Mouse (Mus musculus) embryonic facial prominence, embryonic 10.5 days (tissue): Measurements from ENCODE around the gene Ckm. TPM values are rescaled to one million over a fixed set of nuclear protein-coding genes. Genes with fewer than 3 reads are reported as not detected.

Experiments used
- DNase-seq: peaks from one replicate; pipeline ENCODE4 v3.0.0-alpha.2; 2017; ENCODE audit warnings: low spot score
- H3K27ac ChIP-seq: fragments of 300-500 bp; sonication (generic); replicated peaks from 2 replicates; pipeline ENCODE4 v1.5.1; 2016; ENCODE audit warnings: mild to moderate bottlenecking
- H3K27me3 ChIP-seq: fragments of 300-500 bp; sonication (generic); replicated peaks from 2 replicates; pipeline ENCODE4 v1.6.1; 2016; ENCODE audit warnings: low read depth, mild to moderate bottlenecking; ENCODE audit not compliant: poor library complexity, severe bottlenecking
- H3K36me3 ChIP-seq: fragments of 300-500 bp; sonication (generic); replicated peaks from 2 replicates; pipeline ENCODE4 v1.6.1; 2016; ENCODE audit warnings: mild to moderate bottlenecking, moderate library complexity
- H3K4me1 ChIP-seq: fragments of 300-500 bp; sonication (generic); 2 replicates; pipeline ENCODE4 v1.6.1; 2016
- H3K4me3 ChIP-seq: fragments of 300-500 bp; sonication (generic); 2 replicates; pipeline ENCODE4 v1.5.1; 2016; ENCODE audit warnings: mild to moderate bottlenecking, moderate library complexity
- H3K9me3 ChIP-seq: fragments of 300-500 bp; sonication (generic); 2 replicates; pipeline ENCODE4 v1.6.1; 2016; ENCODE audit warnings: mild to moderate bottlenecking
- WGBS: fragments of 180-500 bp; shearing (Covaris S2); methylation state at CpG from one replicate; pipeline ENCODE4 v1.1.7; 2016; 5-methylcytosine and 5-hydroxymethylcytosine counted together
- polyA plus RNA-seq: library from polyadenylated mRNA; unstranded; fragments of >200 nt; fragmentation: Nextera tagmentation; extraction: Ambion mirVana; gene quantifications from 2 replicates; pipeline ENCODE4 v1.2.1, GENCODE M21; 2016

The Ckm gene
- polyA plus RNA-seq, 1 experiment from 2014 or later: not detected

- H3K36me3 ChIP-seq: peaks cover 94% of the 10 kb centered on the region
- DNase-seq: no peak
- no peaks in the 10 kb centered on the region; the same call in 1 of the 2 replicates for H3K9me3 ChIP-seq
- WGBS: 89% methylated on average over 12 of the region's 12 CpGs
- no peak overlapping the region for H3K4me3 ChIP-seq
- H3K27me3 ChIP-seq: no peaks in the 10 kb centered on the region
- no peaks in the 10 kb centered on the region for H3K4me1 ChIP-seq
- H3K27ac ChIP-seq: no peak overlapping the region
Measured at GRCm38 (mm10) chr7:19449165-19449564, 44.6 kb downstream of the Ckm start.

- Histone ChIP-seq H3K4me1 (peaks cover 30% of the 10 kb centered on the region), H3K27ac (no peak overlapping the region), H3K36me3 (peaks cover 63% of the 10 kb centered on the region), H3K9me3 (no peaks in the 10 kb centered on the region; the same call in 1 of the 2 replicates), H3K27me3 (no peaks in the 10 kb centered on the region), H3K4me3 (no peak overlapping the region)
- no peak for DNase-seq
- WGBS: 90% methylated on average over 4 of the region's 4 CpGs
Measured at GRCm38 (mm10) chr7:19455186-19455585, 50.6 kb downstream of the Ckm start.

GRCm38 (mm10) chr7:19455819-19456495 is 51.4 kb downstream of the Ckm start:
- H3K27me3 ChIP-seq: no peaks in the 10 kb centered on the region
- peaks cover 55% of the 10 kb centered on the region for H3K36me3 ChIP-seq
- H3K4me3 ChIP-seq: peak overlapping the region; percentile 99
- WGBS: 83% methylated on average over 11 of the region's 11 CpGs
- no peak overlapping the region for H3K27ac ChIP-seq
- H3K9me3 ChIP-seq: no peaks in the 10 kb centered on the region; the same call in 1 of the 2 replicates
- DNase-seq: no peak
- H3K4me1 ChIP-seq: peaks cover 30% of the 10 kb centered on the region

DNA sequence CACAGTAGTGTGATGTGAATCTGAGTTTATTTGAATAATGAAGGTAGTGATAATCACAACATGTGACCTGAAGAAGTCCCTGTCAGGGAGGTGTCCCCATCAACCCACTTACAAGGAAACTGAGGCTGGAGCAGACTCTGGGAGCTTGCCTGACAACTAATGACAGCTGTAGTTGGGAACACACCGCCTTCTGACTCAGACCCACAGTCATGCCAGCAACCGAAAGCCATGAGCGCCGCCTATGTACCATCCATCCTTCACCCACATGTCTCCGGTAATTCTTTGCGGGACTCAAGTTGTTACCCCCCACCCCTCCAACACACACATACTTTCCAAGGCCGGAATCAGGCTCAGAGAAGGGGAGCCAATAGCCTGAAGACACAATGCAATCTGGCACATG is 52.1 kb downstream of the Ckm start:
- Histone ChIP-seq H3K9me3 (no peaks in the 10 kb centered on the region), H3K36me3 (peaks cover 48% of the 10 kb centered on the region), H3K4me1 (peaks cover 30% of the 10 kb centered on the region), H3K27ac (no peak overlapping the region), H3K4me3 (peak overlapping the region; percentile 99), H3K27me3 (no peaks in the 10 kb centered on the region)
- 95% methylated on average over 7 of the region's 7 CpGs for WGBS
- DNase-seq: no peak

DNA sequence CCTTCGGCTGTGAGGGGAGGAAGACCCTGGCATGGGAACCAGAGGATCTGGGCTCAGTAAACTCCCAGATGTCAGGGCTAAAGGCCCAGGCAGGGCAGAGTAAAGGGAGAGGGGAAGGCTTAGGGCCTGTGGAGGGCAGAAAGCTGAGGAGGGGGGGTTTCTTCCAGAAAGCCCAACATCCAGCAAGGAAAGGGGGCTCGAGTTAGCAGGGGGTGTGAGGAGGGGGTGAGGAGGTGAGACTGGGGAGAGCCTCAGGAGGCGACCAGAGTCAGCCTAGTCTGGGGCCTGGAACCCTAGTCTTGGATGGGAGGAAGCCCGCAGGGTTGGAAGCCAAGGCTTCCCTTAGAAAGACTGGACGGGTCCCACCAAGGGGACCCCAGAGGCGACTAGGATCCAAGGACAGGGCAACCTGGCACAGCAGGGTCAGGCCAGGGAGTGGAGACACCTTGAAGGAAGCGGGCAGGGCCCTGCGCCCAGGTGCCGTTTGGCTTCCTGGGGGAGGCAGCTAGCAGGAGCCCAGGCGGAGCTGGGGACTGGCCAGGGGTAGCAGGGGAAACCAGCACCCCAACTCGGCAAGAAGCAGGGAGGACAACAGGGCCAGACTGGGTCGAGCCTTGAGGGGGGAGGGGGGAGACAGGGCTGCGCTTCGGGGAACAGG is 53.0 kb downstream of the Ckm start:
- H3K4me3 ChIP-seq: peak overlapping the region; percentile 99
- peaks cover 37% of the 10 kb centered on the region for H3K4me1 ChIP-seq
- H3K27me3 ChIP-seq: no peaks in the 10 kb centered on the region
- WGBS: 8% methylated on average over 14 of the region's 14 CpGs
- H3K27ac ChIP-seq: peak overlapping the region; percentile 94
- H3K36me3 ChIP-seq: peaks cover 39% of the 10 kb centered on the region
- DNase-seq: no peak
- no peaks in the 10 kb centered on the region for H3K9me3 ChIP-seq

DNA sequence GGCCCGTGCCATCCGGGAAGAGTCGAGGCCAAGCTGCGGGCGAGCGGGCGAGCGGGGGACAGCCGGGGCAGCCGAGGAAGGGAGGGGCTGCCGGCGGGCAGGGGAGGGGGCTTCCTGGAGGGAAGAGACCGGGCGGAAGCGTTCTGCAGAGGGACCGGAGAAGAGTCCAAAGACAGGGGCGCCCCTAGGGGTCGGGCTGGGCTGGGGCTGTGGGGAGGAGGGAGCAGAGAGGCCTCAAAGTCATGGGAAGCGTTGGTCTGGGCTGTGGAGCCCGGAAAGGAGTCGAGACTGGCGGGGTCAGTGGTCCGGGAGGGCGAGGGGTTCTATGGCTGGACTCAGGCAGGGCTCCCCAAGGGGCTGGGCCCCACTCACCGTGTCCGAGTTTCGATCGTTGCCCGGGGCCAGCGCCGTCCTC is 53.5 kb downstream of the Ckm start:
- H3K27ac ChIP-seq: peak overlapping the region; percentile 94
- DNase-seq: peak; percentile 88
- WGBS: under 1% methylated on average over 31 of the region's 31 CpGs
- H3K4me3 ChIP-seq: peak overlapping the region; percentile 99
- H3K36me3 ChIP-seq: peaks cover 38% of the 10 kb centered on the region
- no peaks in the 10 kb centered on the region for H3K9me3 ChIP-seq
- H3K27me3 ChIP-seq: peaks cover 4% of the 10 kb centered on the region
- peaks cover 42% of the 10 kb centered on the region for H3K4me1 ChIP-seq

- WGBS: 1% methylated on average over 36 of the region's 42 CpGs
Measured at GRCm38 (mm10) chr7:19458591-19459111, 54.1 kb downstream of the Ckm start, which contains the start of gene Mark4. Gene Mark4, minus strand, starts transcription at chr7:19458821.

GRCm38 (mm10) chr7:19459144-19459870 is 54.7 kb downstream of the Ckm start:
- H3K4me3 ChIP-seq: peak overlapping the region; percentile 99
- no peaks in the 10 kb centered on the region for H3K9me3 ChIP-seq
- H3K27me3 ChIP-seq: peaks cover 9% of the 10 kb centered on the region
- 17% methylated on average over 6 of the region's 6 CpGs for WGBS
- H3K4me1 ChIP-seq: peaks cover 55% of the 10 kb centered on the region
- no peak for DNase-seq
- peak overlapping the region; percentile 94 for H3K27ac ChIP-seq
- H3K36me3 ChIP-seq: peaks cover 27% of the 10 kb centered on the region

More at GRCm38 (mm10) chr7:19458591-19459111, 54.1 kb downstream of the Ckm start, which contains the start of gene Mark4:
- peaks cover 9% of the 10 kb centered on the region for H3K27me3 ChIP-seq
- peaks cover 48% of the 10 kb centered on the region for H3K4me1 ChIP-seq
- H3K9me3 ChIP-seq: no peaks in the 10 kb centered on the region
- peaks cover 33% of the 10 kb centered on the region for H3K36me3 ChIP-seq
- peak; percentile 93 for DNase-seq
- peak within 1 kb of the TSS; percentile 94 for H3K27ac ChIP-seq
- H3K4me3 ChIP-seq: peak within 1 kb of the TSS; percentile 99

GRCm38 (mm10) chr7:19460500-19460899 is 55.9 kb downstream of the Ckm start:
- Histone ChIP-seq H3K4me1 (peaks cover 66% of the 10 kb centered on the region), H3K27me3 (peaks cover 19% of the 10 kb centered on the region), H3K9me3 (no peaks in the 10 kb centered on the region), H3K36me3 (peaks cover 15% of the 10 kb centered on the region), H3K4me3 (no peak overlapping the region), H3K27ac (no peak overlapping the region)
- WGBS: 76% methylated on average over 1 of the region's 1 CpGs
- no peak for DNase-seq

GRCm38 (mm10) chr7:19461488-19461887 is 56.9 kb downstream of the Ckm start:
- peaks cover 5% of the 10 kb centered on the region; the same call in 1 of the 2 replicates for H3K36me3 ChIP-seq
- DNase-seq: peak; percentile 88
- 16% methylated on average over 6 of the region's 6 CpGs for WGBS
- H3K27me3 ChIP-seq: peaks cover 29% of the 10 kb centered on the region
- H3K27ac ChIP-seq: no peak overlapping the region
- H3K4me3 ChIP-seq: no peak overlapping the region
- H3K9me3 ChIP-seq: no peaks in the 10 kb centered on the region
- H3K4me1 ChIP-seq: peaks cover 61% of the 10 kb centered on the region

- whole genome bisulfite sequencing: 60% methylated on average over 4 of the region's 4 CpGs
- Histone ChIP-seq H3K4me1 (peaks cover 51% of the 10 kb centered on the region), H3K9me3 (no peaks in the 10 kb centered on the region), H3K27ac (peak overlapping the region; percentile 71; the same call in 1 of the 2 replicates), H3K36me3 (no peaks in the 10 kb centered on the region), H3K4me3 (peak overlapping the region; percentile 44; the same call in 1 of the 2 replicates), H3K27me3 (peaks cover 39% of the 10 kb centered on the region)
- DNase-seq: no peak
Measured at GRCm38 (mm10) chr7:19462443-19462842, 57.9 kb downstream of the Ckm start.

GRCm38 (mm10) chr7:19462884-19463381 is 58.4 kb downstream of the Ckm start, which contains the start of gene Exoc3l2:
Gene Exoc3l2, plus strand, starts transcription at chr7:19463331.
- DNase-seq: no peak
- Histone ChIP-seq H3K27me3 (peaks cover 44% of the 10 kb centered on the region), H3K36me3 (no peaks in the 10 kb centered on the region), H3K9me3 (no peaks in the 10 kb centered on the region), H3K4me1 (peaks cover 46% of the 10 kb centered on the region), H3K27ac (peak within 1 kb of the TSS; percentile 85), H3K4me3 (peak within 1 kb of the TSS; percentile 44)
- 27% methylated on average over 6 of the region's 6 CpGs for WGBS
